Mouse (Mus musculus): ENCODE measurements around the gene Wscd2. TPM values are rescaled to one million over a fixed set of nuclear protein-coding genes. Genes with fewer than 3 reads are reported as not detected.

Wscd2 gene
- polyA plus RNA-seq, 1 experiment: not detected

DNA sequence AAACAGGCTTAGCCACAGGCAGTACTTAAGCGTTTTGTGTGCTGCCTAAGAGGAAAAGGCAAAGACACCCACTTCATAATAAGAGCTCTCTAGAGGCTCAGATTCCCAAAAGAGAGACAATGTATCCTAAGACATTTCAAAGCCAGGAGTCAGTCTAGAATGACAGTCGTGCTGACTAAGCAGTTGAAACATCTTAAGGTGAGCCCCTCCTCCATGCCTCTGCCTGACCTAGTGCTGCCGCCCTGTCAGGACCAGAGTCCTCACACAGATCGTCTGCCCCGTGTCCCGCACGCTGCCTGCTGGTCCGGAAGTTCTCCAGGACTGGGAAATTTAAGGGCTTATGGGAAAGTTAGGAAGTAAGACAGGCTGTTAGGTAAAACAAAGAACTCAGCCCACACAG, 22.4 kb upstream of the Wscd2 start:
- H3K4me3 ChIP-seq: no peak overlapping the region
- H3K79me2 ChIP-seq (ENCODE audit: control insufficient read depth, insufficient read depth): no peaks in the 10 kb centered on the region
- H3K27me3 ChIP-seq (ENCODE audit: control insufficient read depth, insufficient read depth, insufficient read length): peaks cover 34% of the 10 kb centered on the region
- no peak overlapping the region for H3ac ChIP-seq (ENCODE audit: control insufficient read depth, insufficient read length)
- no peak overlapping the region for H3K4me2 ChIP-seq (ENCODE audit: low read depth)
- no peaks in the 10 kb centered on the region for H3K36me3 ChIP-seq (ENCODE audit: control insufficient read depth, insufficient read depth)
- no peak for TF ChIP-seq REST (IDR thresholded peaks at IDR 0.05; ENCODE audit: insufficient read depth, insufficient read length)

DNA sequence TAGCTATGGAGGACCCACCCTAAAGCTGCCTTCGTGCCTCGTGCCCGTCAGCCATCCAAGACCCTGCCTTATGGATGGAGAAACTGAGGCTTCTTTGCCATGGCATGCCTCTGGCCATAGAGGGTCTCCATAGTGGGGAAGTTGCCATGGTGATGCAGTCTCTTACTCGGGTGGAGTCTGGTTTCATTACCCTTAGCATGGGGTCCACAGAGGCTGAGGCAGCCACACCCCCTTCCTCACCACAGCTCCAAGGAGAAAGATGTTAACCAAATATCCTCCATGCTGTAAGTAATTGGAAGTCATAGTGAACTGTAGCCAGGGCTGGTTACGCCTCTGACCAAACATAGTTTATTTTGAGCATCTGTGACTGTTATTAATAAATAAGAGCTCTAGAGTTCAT, 21.5 kb upstream of the Wscd2 start:
- peaks cover 37% of the 10 kb centered on the region for H3K27me3 ChIP-seq (ENCODE audit: control insufficient read depth, insufficient read depth, insufficient read length)
- H3ac ChIP-seq (ENCODE audit: control insufficient read depth, insufficient read length): no peak overlapping the region
- no peaks in the 10 kb centered on the region for H3K79me2 ChIP-seq (ENCODE audit: control insufficient read depth, insufficient read depth)
- H3K4me2 ChIP-seq (ENCODE audit: low read depth): no peak overlapping the region
- no peaks in the 10 kb centered on the region for H3K36me3 ChIP-seq (ENCODE audit: control insufficient read depth, insufficient read depth)
- H3K4me3 ChIP-seq: no peak overlapping the region
- no peak for TF ChIP-seq CEBPB (IDR thresholded peaks at IDR 0.05; ENCODE audit: insufficient read depth, poor library complexity, severe bottlenecking)
- TF ChIP-seq REST (IDR thresholded peaks at IDR 0.05; ENCODE audit: insufficient read depth, insufficient read length): no peak
- no peak for TF ChIP-seq MYOD1 (IDR thresholded peaks at IDR 0.05; ENCODE audit: control insufficient read depth in 1 of 3, insufficient read length in 2 of 3, low read depth in 2 of 3)

DNA sequence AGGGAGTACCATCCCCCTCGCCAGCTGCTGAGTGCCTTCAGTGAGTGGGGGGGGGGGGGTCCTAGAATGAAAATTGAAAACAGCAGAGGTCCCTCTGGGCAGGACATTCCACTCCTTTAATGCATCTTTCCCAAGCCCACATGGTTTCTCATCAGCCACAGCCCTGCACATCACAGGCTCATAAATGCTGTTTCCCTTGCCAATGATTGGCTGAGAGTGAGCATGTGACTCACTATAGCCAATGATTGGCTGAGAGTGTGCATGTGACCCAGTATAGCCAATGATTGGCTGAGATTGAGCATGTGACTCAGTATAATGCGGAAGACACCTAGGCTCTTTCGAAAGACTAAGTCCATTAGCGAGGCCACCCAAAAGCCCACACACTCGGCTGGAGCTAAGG, 20.9 kb upstream of the Wscd2 start:
- Histone ChIP-seq H3K27me3 (ENCODE audit: control insufficient read depth, insufficient read depth, insufficient read length) (peaks cover 43% of the 10 kb centered on the region), H3K4me3 (no peak overlapping the region), H3K4me2 (ENCODE audit: low read depth) (no peak overlapping the region), H3ac (ENCODE audit: control insufficient read depth, insufficient read length) (no peak overlapping the region), H3K36me3 (ENCODE audit: control insufficient read depth, insufficient read depth) (no peaks in the 10 kb centered on the region), H3K79me2 (ENCODE audit: control insufficient read depth, insufficient read depth) (no peaks in the 10 kb centered on the region)
- TF ChIP-seq TCF12 (IDR thresholded peaks at IDR 0.05; ENCODE audit: insufficient read depth, poor library complexity, severe bottlenecking) (no peak), USF1 (IDR thresholded peaks at IDR 0.05; ENCODE audit: low read depth) (peak; percentile 57)

DNA sequence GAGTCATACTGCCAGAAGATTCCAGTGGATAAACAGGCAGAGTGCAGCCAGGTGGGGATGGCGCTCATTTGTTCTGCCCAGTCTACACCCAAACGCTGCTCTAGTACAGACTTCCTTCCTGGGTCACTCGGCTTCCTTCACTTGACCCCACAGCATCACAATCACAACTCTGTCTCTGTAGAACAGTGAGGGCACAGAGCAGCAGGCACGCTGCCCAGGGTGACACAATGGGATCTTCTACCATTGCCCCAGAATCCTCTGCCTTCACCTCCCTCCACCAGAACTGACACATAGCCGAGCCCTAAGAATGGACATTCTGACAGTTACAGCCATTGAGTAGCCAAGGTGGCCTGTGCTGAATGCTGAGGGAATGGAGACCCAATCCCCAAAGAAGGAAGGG, 20.3 kb upstream of the Wscd2 start:
- Histone ChIP-seq H3K36me3 (ENCODE audit: control insufficient read depth, insufficient read depth) (no peaks in the 10 kb centered on the region), H3K4me2 (ENCODE audit: low read depth) (no peak overlapping the region), H3K27me3 (ENCODE audit: control insufficient read depth, insufficient read depth, insufficient read length) (peaks cover 47% of the 10 kb centered on the region), H3K4me3 (no peak overlapping the region), H3ac (ENCODE audit: control insufficient read depth, insufficient read length) (no peak overlapping the region), H3K79me2 (ENCODE audit: control insufficient read depth, insufficient read depth) (no peaks in the 10 kb centered on the region)
- TF ChIP-seq POLR2AphosphoS2 (IDR thresholded peaks at IDR 0.05; ENCODE audit: insufficient read length, low read depth) (no peak), REST (IDR thresholded peaks at IDR 0.05; ENCODE audit: insufficient read depth, insufficient read length) (no peak), MAX (IDR thresholded peaks at IDR 0.05; ENCODE audit: low read depth) (no peak), E2F4 (IDR thresholded peaks at IDR 0.05; ENCODE audit: insufficient read depth) (no peak), CEBPB (IDR thresholded peaks at IDR 0.05; ENCODE audit: insufficient read depth, poor library complexity, severe bottlenecking) (no peak), MYOD1 (IDR thresholded peaks at IDR 0.05; ENCODE audit: control insufficient read depth in 1 of 3, insufficient read length in 2 of 3, low read depth in 2 of 3) (no peak), POLR2A (IDR thresholded peaks at IDR 0.05; ENCODE audit: insufficient read length, low read depth) (no peak), SRF (IDR thresholded peaks at IDR 0.05; ENCODE audit: control insufficient read depth, insufficient read length, low read depth) (no peak), TCF12 (IDR thresholded peaks at IDR 0.05; ENCODE audit: insufficient read depth, poor library complexity, severe bottlenecking) (no peak), TCF3 (IDR thresholded peaks at IDR 0.05; ENCODE audit: insufficient read length, low read depth) (no peak), MYOG (IDR thresholded peaks at IDR 0.05; ENCODE audit: control insufficient read depth in 1 of 3, insufficient read depth in 1 of 3, insufficient read length in 2 of 3, low read depth in 2 of 3) (no peak), USF1 (IDR thresholded peaks at IDR 0.05; ENCODE audit: low read depth) (no peak)

DNA sequence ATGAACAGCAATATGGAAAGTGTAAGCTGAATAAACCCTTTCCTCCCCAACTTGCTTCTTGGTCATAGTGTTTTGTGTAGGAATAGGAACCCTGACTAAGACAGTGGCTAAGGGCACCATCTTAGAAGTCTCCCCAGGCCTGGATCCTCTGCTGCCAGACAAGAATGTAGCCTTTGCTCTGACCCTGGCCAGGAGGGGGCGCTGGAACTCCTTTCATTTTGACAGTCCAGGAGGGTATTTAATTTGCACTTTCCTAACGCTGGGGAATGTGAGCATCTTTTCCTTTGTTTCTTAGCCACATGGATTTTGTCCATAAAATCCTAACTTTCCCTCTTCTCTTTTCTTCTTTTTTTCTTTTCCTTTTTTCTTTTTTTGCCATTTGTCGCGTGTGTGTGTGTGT, 18.7 kb upstream of the Wscd2 start:
- H3K79me2 ChIP-seq (ENCODE audit: control insufficient read depth, insufficient read depth): no peaks in the 10 kb centered on the region
- H3K36me3 ChIP-seq (ENCODE audit: control insufficient read depth, insufficient read depth): no peaks in the 10 kb centered on the region
- no peak overlapping the region for H3ac ChIP-seq (ENCODE audit: control insufficient read depth, insufficient read length)
- TF ChIP-seq MYOD1 (IDR thresholded peaks at IDR 0.05; ENCODE audit: control insufficient read depth in 1 of 3, insufficient read length in 2 of 3, low read depth in 2 of 3) (no peak), USF1 (IDR thresholded peaks at IDR 0.05; ENCODE audit: low read depth) (no peak)
- H3K4me2 ChIP-seq (ENCODE audit: low read depth): no peak overlapping the region
- peaks cover 46% of the 10 kb centered on the region for H3K27me3 ChIP-seq (ENCODE audit: control insufficient read depth, insufficient read depth, insufficient read length)
- H3K4me3 ChIP-seq: no peak overlapping the region

DNA sequence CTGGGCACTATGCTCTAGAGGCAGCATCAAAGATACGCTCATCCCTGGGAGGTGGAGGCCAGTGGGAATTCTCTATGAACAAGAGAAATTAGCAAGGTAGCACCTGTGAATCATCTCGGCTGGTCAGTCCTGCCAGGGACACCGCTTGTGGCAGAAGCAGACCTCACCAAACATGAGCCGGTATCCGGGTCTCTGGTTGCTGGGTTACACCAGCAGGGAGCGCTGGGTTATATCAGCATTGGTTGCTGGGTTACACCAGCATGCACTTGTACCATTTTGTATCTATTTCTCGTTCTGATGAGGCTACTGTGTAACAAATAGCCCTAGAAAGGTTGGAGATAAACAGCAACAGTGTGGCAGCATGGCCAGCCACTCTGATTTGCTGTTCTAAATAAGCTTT, 17.8 kb upstream of the Wscd2 start:
- no peaks in the 10 kb centered on the region for H3K36me3 ChIP-seq (ENCODE audit: control insufficient read depth, insufficient read depth)
- no peak overlapping the region for H3ac ChIP-seq (ENCODE audit: control insufficient read depth, insufficient read length)
- H3K79me2 ChIP-seq (ENCODE audit: control insufficient read depth, insufficient read depth): no peaks in the 10 kb centered on the region
- H3K27me3 ChIP-seq (ENCODE audit: control insufficient read depth, insufficient read depth, insufficient read length): peaks cover 43% of the 10 kb centered on the region
- no peak for TF ChIP-seq MYOG (IDR thresholded peaks at IDR 0.05; ENCODE audit: control insufficient read depth in 1 of 3, insufficient read depth in 1 of 3, insufficient read length in 2 of 3, low read depth in 2 of 3)
- no peak for TF ChIP-seq POLR2A (IDR thresholded peaks at IDR 0.05; ENCODE audit: insufficient read length, low read depth)
- H3K4me3 ChIP-seq: no peak overlapping the region
- H3K4me2 ChIP-seq (ENCODE audit: low read depth): no peak overlapping the region
